Mouse (Mus musculus): ENCODE data around the gene Vegfa. TPM values are rescaled to one million over a fixed set of nuclear protein-coding genes. Genes with fewer than 3 reads are reported as not detected.

The Vegfa gene
- polyA plus RNA-seq, 1 experiment = 177 TPM

GRCm38 (mm10) chr17:45981841-45982240 lies 50.3 kb downstream of the Vegfa start:
- H3K27ac ChIP-seq (ENCODE audit: insufficient read depth, low read depth, low read length) = no peak overlapping the region
- WGBS = 91% methylated on average over 1 of the region's 1 CpGs
- no peaks in the 10 kb centered on the region for H3K27me3 ChIP-seq (ENCODE audit: control insufficient read depth, insufficient read depth, low read length)
- no peaks in the 10 kb centered on the region for H3K36me3 ChIP-seq (ENCODE audit: control insufficient read depth, insufficient read depth, low read length)
- H3K4me1 ChIP-seq (ENCODE audit: control insufficient read depth, insufficient read depth, insufficient read length, low read length) = peaks cover 10% of the 10 kb centered on the region; the same call in 1 of the 2 replicates
- TF ChIP-seq POLR2A (IDR thresholded peaks at IDR 0.05; ENCODE audit: low read depth, low read length) (no peak), CTCF (IDR thresholded peaks at IDR 0.05; ENCODE audit: extremely low read depth, insufficient read length, insufficient replicate concordance, low read depth, low read length) (no peak)
- H3K4me3 ChIP-seq (ENCODE audit: low read depth, low read length) = no peak overlapping the region

GRCm38 (mm10) chr17:45979025-45979805 lies 53.0 kb downstream of the Vegfa start:
- H3K4me1 ChIP-seq (ENCODE audit: control insufficient read depth, insufficient read depth, insufficient read length, low read length) = peaks cover 4% of the 10 kb centered on the region; the same call in 1 of the 2 replicates
- H3K4me3 ChIP-seq (ENCODE audit: low read depth, low read length) = no peak overlapping the region
- WGBS = 77% methylated on average over 10 of the region's 10 CpGs
- H3K27ac ChIP-seq (ENCODE audit: insufficient read depth, low read depth, low read length) = no peak overlapping the region
- no peaks in the 10 kb centered on the region for H3K36me3 ChIP-seq (ENCODE audit: control insufficient read depth, insufficient read depth, low read length)
- H3K27me3 ChIP-seq (ENCODE audit: control insufficient read depth, insufficient read depth, low read length) = no peaks in the 10 kb centered on the region
- no peak for TF ChIP-seq CTCF (IDR thresholded peaks at IDR 0.05; ENCODE audit: extremely low read depth, insufficient read length, insufficient replicate concordance, low read depth, low read length)
- no peak for TF ChIP-seq POLR2A (IDR thresholded peaks at IDR 0.05; ENCODE audit: low read depth, low read length)

- no peak overlapping the region for H3K27ac ChIP-seq (ENCODE audit: insufficient read depth, low read depth, low read length)
- 74% methylated on average over 7 of the region's 7 CpGs for WGBS
Measured at GRCm38 (mm10) chr17:45974461-45974860, 57.7 kb downstream of the Vegfa start.

DNA sequence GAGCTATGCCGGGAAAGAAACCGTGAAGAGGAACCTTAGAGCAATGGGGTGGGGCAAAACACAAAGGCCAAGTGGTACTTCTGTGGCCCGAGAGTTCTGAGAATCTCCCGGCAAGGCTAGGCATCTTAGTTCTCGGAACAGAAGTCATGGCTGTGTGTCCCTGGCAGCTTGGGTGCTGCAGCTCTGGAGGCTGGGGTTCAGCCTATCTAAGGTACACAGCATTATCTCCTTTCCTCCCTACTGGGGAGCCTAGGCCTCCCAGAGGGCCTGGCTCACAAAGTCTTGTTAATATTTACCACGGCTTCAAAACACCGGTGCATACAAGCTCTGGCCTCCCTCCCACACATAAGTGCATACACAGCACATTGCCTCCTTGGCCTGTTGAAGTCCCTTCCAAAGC lies 59.0 kb downstream of the Vegfa start:
- peak; percentile 48; the same call in 1 of the 2 replicates for TF ChIP-seq POLR2A (IDR thresholded peaks at IDR 0.05; ENCODE audit: low read depth, low read length)
- TF ChIP-seq CTCF (IDR thresholded peaks at IDR 0.05; ENCODE audit: extremely low read depth, insufficient read length, insufficient replicate concordance, low read depth, low read length) = no peak
- no peaks in the 10 kb centered on the region for H3K27me3 ChIP-seq (ENCODE audit: control insufficient read depth, insufficient read depth, low read length)
- no peak overlapping the region for H3K4me3 ChIP-seq (ENCODE audit: low read depth, low read length)
- H3K4me1 ChIP-seq (ENCODE audit: control insufficient read depth, insufficient read depth, insufficient read length, low read length) = peaks cover 35% of the 10 kb centered on the region
- no peaks in the 10 kb centered on the region for H3K36me3 ChIP-seq (ENCODE audit: control insufficient read depth, insufficient read depth, low read length)
- 16% methylated on average over 7 of the region's 7 CpGs for WGBS
- H3K27ac ChIP-seq (ENCODE audit: insufficient read depth, low read depth, low read length) = peak overlapping the region; percentile 75

More at GRCm38 (mm10) chr17:45974461-45974860, 57.7 kb downstream of the Vegfa start:
- H3K27me3 ChIP-seq (ENCODE audit: control insufficient read depth, insufficient read depth, low read length) = no peaks in the 10 kb centered on the region
- H3K36me3 ChIP-seq (ENCODE audit: control insufficient read depth, insufficient read depth, low read length) = no peaks in the 10 kb centered on the region
- H3K4me1 ChIP-seq (ENCODE audit: control insufficient read depth, insufficient read depth, insufficient read length, low read length) = peaks cover 35% of the 10 kb centered on the region
- no peak for TF ChIP-seq CTCF (IDR thresholded peaks at IDR 0.05; ENCODE audit: extremely low read depth, insufficient read length, insufficient replicate concordance, low read depth, low read length)
- no peak for TF ChIP-seq POLR2A (IDR thresholded peaks at IDR 0.05; ENCODE audit: low read depth, low read length)
- H3K4me3 ChIP-seq (ENCODE audit: low read depth, low read length) = no peak overlapping the region

DNA sequence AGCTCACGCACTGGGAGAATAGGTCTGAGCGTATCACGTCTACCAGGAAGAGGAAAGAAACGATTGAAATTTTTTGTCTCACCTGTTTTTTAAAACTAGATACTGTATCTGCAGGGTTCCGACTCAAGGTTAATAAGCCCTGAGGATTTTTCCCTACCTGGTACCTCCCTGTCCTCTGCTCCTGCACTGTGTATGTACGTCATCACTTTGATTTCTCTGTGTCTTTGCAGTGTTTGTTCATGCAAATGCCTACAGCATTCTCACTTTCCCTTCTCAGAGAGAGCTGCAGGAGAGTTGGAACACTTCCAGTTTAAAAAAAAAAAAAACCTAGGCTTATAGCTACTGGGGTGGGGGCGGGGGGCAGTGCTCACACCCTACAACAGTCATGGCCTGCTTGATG lies 59.8 kb downstream of the Vegfa start:
- Histone ChIP-seq H3K27me3 (ENCODE audit: control insufficient read depth, insufficient read depth, low read length) (no peaks in the 10 kb centered on the region), H3K36me3 (ENCODE audit: control insufficient read depth, insufficient read depth, low read length) (no peaks in the 10 kb centered on the region), H3K27ac (ENCODE audit: insufficient read depth, low read depth, low read length) (peak overlapping the region; percentile 75), H3K4me1 (ENCODE audit: control insufficient read depth, insufficient read depth, insufficient read length, low read length) (peaks cover 35% of the 10 kb centered on the region), H3K4me3 (ENCODE audit: low read depth, low read length) (no peak overlapping the region)
- TF ChIP-seq POLR2A (IDR thresholded peaks at IDR 0.05; ENCODE audit: low read depth, low read length) (no peak), CTCF (IDR thresholded peaks at IDR 0.05; ENCODE audit: extremely low read depth, insufficient read length, insufficient replicate concordance, low read depth, low read length) (no peak)
- 32% methylated on average over 7 of the region's 7 CpGs for WGBS

GRCm38 (mm10) chr17:45971800-45972199 lies 60.4 kb downstream of the Vegfa start:
- H3K27ac ChIP-seq (ENCODE audit: insufficient read depth, low read depth, low read length) = peak overlapping the region; percentile 75
- peaks cover 35% of the 10 kb centered on the region for H3K4me1 ChIP-seq (ENCODE audit: control insufficient read depth, insufficient read depth, insufficient read length, low read length)
- no peak overlapping the region for H3K4me3 ChIP-seq (ENCODE audit: low read depth, low read length)
- 72% methylated on average over 6 of the region's 6 CpGs for WGBS
- no peaks in the 10 kb centered on the region for H3K27me3 ChIP-seq (ENCODE audit: control insufficient read depth, insufficient read depth, low read length)
- no peaks in the 10 kb centered on the region for H3K36me3 ChIP-seq (ENCODE audit: control insufficient read depth, insufficient read depth, low read length)
- TF ChIP-seq POLR2A (IDR thresholded peaks at IDR 0.05; ENCODE audit: low read depth, low read length) (no peak), CTCF (IDR thresholded peaks at IDR 0.05; ENCODE audit: extremely low read depth, insufficient read length, insufficient replicate concordance, low read depth, low read length) (no peak)

DNA sequence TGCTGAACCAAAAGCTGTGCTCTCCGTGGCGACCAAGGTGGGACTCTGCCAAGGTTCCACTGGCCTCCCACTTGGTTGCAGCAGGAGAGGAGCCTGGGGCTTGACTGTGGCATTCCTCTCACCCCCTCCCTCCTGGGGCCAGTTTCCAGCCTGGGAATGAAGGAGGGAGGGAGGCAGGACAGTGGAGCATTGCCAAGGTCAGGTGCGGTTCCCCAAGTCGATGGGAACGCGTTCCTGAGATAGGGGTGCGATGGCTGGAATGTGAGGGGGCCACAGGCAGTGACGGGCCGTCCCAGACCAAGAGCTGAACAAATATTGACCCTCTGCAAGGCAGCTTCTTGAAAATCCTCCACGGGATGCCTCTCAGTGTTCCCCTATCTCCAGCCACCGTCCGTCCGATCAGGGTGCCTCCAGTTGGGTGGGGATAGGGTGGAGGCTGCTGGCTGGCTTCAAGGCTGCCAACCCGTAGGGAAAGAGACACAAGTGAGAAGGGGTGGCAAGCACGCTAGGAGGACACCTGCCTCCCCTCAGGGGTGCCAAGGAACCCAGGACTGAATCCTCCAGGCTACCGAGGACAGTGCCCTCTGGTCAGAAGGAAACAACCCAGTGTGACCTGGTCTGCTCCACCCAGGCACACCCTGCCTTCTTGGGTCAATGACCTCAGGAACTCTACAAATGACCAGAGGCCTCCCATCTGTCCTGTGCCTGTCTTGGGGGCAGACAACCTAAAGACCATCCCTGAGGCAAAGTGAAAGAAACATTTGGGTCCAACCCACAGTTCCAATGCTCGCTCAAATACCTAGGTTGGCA lies 61.2 kb downstream of the Vegfa start:
- no peak for TF ChIP-seq POLR2A (IDR thresholded peaks at IDR 0.05; ENCODE audit: low read depth, low read length)
- TF ChIP-seq CTCF (IDR thresholded peaks at IDR 0.05; ENCODE audit: extremely low read depth, insufficient read length, insufficient replicate concordance, low read depth, low read length) = no peak
- Histone ChIP-seq H3K4me1 (ENCODE audit: control insufficient read depth, insufficient read depth, insufficient read length, low read length) (peaks cover 35% of the 10 kb centered on the region), H3K36me3 (ENCODE audit: control insufficient read depth, insufficient read depth, low read length) (no peaks in the 10 kb centered on the region), H3K27ac (ENCODE audit: insufficient read depth, low read depth, low read length) (peak overlapping the region; percentile 75), H3K27me3 (ENCODE audit: control insufficient read depth, insufficient read depth, low read length) (no peaks in the 10 kb centered on the region), H3K4me3 (ENCODE audit: low read depth, low read length) (peak overlapping the region; percentile 35)
- 32% methylated on average over 17 of the region's 17 CpGs for WGBS

All from small intestine, adult 2 months (tissue).